Mouse (Mus musculus): Measurements from ENCODE around the gene Gm17490. TPM values are rescaled to one million over a fixed set of nuclear protein-coding genes. Genes with fewer than 3 reads are reported as not detected.

Gm17490 gene
- polyA plus RNA-seq, 1 experiment from 2014 or later: not detected

DNA sequence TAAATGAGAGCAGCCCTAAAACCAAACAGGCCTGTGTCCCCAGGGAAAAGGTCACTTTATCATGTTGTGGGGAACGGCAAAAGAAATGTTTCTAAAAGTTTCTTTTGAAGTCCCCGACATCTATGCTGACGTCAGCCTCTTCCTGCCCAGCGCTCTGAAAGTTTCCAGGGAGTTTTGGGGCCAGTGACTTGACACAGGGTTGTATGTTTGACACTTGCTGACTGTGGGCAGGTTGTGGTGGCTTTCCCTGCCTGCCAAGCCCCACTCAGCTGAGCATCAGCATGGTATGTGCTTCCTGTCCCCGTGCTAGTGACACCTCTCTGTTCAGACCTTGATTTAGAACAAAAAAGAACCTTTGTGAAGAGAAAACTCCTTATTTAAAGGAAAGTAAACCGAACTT, 27.3 kb upstream of the Gm17490 start:
- Histone ChIP-seq H3K27me3 (no peaks in the 10 kb centered on the region), H3K4me1 (no peaks in the 10 kb centered on the region), H3K4me2 (replicated peaks) (no peak overlapping the region), H3K9me3 (no peaks in the 10 kb centered on the region), H3K9ac (replicated peaks) (no peak overlapping the region), H3K27ac (replicated peaks) (no peak overlapping the region), H3K4me3 (no peak overlapping the region), H3K36me3 (no peaks in the 10 kb centered on the region)
- 61% methylated on average over 6 of the region's 6 CpGs for WGBS
- ATAC-seq (replicated peaks): no peak

DNA sequence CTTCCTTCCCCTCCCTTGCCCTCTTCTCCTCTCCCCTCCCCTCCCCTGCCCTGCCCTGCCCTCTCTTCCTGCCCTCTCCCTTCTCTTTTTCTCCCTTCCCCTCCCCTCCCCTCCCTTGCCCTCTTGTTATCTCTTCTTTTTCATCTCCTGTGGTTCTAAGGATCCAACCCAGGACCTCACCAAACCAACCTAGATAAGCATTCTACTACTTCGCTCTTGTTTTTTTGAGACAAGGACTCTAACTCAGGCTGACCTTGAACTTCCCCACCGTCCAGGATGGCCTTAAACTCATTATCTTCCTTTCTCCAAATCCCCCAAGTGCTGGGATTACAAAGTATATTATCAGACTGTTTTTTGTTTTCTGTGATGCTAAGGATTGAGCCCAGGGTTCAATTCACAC, 26.7 kb upstream of the Gm17490 start:
- Histone ChIP-seq H3K27me3 (no peaks in the 10 kb centered on the region), H3K9ac (replicated peaks) (no peak overlapping the region), H3K27ac (replicated peaks) (no peak overlapping the region), H3K9me3 (no peaks in the 10 kb centered on the region), H3K4me2 (replicated peaks) (no peak overlapping the region), H3K4me1 (no peaks in the 10 kb centered on the region), H3K4me3 (no peak overlapping the region), H3K36me3 (no peaks in the 10 kb centered on the region)
- 86% methylated on average over 2 of the region's 2 CpGs for WGBS
- no peak for ATAC-seq (replicated peaks)

DNA sequence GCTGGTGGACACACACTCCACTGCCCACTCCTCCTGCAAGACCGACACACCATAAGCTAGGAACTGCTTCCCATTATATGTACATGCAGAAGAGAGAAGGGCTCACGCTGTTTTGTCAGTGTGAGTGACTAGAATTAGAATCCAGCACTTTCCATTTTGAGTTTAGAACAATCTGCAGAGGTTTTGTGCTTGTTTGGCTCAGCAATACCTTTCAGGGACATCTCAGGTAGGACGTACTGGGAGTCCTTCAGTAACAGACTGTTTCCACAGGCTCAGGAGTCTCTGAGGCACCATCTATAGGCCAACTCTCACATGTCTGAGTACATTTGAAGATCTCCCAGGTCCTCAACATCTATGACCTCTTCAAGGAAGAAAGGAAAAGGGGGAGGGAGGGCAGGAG, 26.1 kb upstream of the Gm17490 start:
- Histone ChIP-seq H3K4me1 (no peaks in the 10 kb centered on the region), H3K27ac (replicated peaks) (no peak overlapping the region), H3K4me2 (replicated peaks) (no peak overlapping the region), H3K9ac (replicated peaks) (no peak overlapping the region), H3K4me3 (no peak overlapping the region), H3K27me3 (no peaks in the 10 kb centered on the region), H3K9me3 (no peaks in the 10 kb centered on the region), H3K36me3 (no peaks in the 10 kb centered on the region)
- 85% methylated on average over 3 of the region's 3 CpGs for WGBS
- no peak for ATAC-seq (replicated peaks)

DNA sequence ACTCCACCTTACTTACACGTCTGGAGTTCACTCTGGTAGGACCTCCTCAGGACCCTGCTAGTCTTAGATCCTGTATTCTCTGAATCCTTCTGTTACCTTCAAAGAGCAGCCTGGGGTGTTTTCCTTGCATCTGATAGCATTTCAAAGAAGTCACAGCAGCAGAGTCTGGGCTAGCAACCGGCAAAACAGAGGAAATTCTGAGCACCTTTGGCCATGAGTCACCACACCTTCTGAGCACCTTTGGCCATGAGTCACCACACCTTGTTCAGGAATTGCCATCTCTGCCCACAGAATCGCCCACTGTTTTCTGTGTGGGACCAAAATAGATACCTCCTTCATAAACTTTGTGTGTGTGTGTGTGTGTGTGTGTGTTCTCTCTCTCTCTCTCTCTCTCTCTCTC, 25.4 kb upstream of the Gm17490 start:
- Histone ChIP-seq H3K9me3 (no peaks in the 10 kb centered on the region), H3K27ac (replicated peaks) (no peak overlapping the region), H3K9ac (replicated peaks) (no peak overlapping the region), H3K4me1 (no peaks in the 10 kb centered on the region), H3K4me3 (no peak overlapping the region), H3K27me3 (no peaks in the 10 kb centered on the region), H3K4me2 (replicated peaks) (no peak overlapping the region), H3K36me3 (no peaks in the 10 kb centered on the region)
- 56% methylated on average over 3 of the region's 3 CpGs for WGBS
- no peak for ATAC-seq (replicated peaks)

DNA sequence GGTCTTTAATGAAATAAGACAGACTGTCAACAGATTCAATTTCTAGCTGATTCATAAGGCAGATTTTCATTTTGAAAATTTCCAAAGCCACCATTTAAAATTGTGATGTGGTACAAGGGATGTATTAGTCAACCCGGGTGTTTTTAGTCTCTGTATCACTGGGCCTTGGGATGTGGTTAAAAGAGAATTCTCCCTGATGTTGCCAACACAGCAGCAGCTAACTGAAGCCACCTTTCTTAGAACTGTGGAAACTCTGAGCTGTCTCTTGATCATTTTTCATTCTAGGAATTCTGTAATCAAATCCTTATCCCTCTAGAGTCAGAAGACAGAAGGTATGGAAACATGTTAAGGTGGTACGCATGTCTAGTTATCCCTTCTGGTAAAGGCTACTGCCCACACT, 19.2 kb upstream of the Gm17490 start:
- 91% methylated on average over 2 of the region's 2 CpGs for WGBS

DNA sequence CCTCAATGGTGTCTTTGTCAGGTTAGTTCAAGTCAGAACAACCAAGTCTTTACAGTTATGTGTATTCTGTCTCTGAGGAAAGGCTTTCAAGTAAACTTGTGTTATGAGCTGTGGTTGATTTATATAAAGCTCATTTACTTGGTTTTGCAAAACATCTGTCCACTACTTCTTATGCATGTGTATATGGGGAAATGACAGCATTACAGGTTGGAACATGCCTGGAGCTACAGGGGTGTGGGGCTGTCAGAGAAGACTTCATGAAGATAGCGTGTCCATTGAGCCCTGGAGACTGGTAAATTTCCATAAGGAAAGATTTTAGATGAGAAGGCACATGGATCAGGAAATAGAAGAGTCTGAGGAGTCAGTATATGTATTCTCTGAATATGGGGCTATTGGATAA, 18.0 kb upstream of the Gm17490 start:
- Histone ChIP-seq H3K36me3 (no peaks in the 10 kb centered on the region), H3K27ac (replicated peaks) (no peak overlapping the region), H3K4me2 (replicated peaks) (no peak overlapping the region), H3K9ac (replicated peaks) (no peak overlapping the region), H3K4me3 (no peak overlapping the region), H3K4me1 (no peaks in the 10 kb centered on the region), H3K9me3 (no peaks in the 10 kb centered on the region), H3K27me3 (no peaks in the 10 kb centered on the region)
- ATAC-seq (replicated peaks): no peak
- 84% methylated on average over 1 of the region's 1 CpGs for WGBS

More for the DNA sequence above, 19.2 kb upstream of the Gm17490 start:
- no peaks in the 10 kb centered on the region for H3K4me1 ChIP-seq
- H3K4me2 ChIP-seq (replicated peaks): no peak overlapping the region
- H3K9ac ChIP-seq (replicated peaks): no peak overlapping the region
- H3K36me3 ChIP-seq: no peaks in the 10 kb centered on the region
- no peaks in the 10 kb centered on the region for H3K27me3 ChIP-seq
- ATAC-seq (replicated peaks): no peak
- H3K27ac ChIP-seq (replicated peaks): no peak overlapping the region
- no peaks in the 10 kb centered on the region for H3K9me3 ChIP-seq
- no peak overlapping the region for H3K4me3 ChIP-seq

DNA sequence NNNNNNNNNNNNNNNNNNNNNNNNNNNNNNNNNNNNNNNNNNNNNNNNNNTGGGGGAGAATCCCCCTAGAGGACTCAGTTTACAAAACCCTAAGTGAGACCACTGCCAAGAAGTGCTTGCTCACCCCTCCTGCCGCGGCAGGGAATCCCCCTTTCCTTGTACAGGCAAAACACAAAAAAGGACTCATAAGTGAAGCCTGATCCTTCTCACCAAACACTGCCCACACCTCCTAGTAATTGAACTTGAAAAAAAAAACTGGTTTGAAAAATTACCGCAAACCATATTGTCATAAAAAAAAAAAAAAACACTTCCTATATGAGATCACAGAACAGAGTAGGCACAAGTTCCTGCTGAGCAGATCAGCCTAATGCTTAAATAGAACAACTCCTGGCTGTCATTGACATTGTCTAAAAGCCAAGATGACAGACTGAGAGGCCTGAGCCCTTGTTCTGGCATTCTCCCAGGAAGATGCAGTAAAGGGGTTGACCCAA, 16.4 kb upstream of the Gm17490 start, which contains the start of gene Il2ra:
Gene Il2ra, plus strand, starts transcription at position 357 of the 491 bp plus-strand sequence.
- H3K4me1 ChIP-seq: no peaks in the 10 kb centered on the region
- no peaks in the 10 kb centered on the region for H3K27me3 ChIP-seq
- H3K9me3 ChIP-seq: no peaks in the 10 kb centered on the region
- no peaks in the 10 kb centered on the region for H3K36me3 ChIP-seq
- no peak within 1 kb of the TSS for H3K9ac ChIP-seq (replicated peaks)
- no peak within 1 kb of the TSS for H3K4me2 ChIP-seq (replicated peaks)
- H3K27ac ChIP-seq (replicated peaks): no peak within 1 kb of the TSS
- no peak within 1 kb of the TSS for H3K4me3 ChIP-seq
- no peak for ATAC-seq (replicated peaks)
- 88% methylated on average over 3 of the region's 3 CpGs for WGBS

DNA sequence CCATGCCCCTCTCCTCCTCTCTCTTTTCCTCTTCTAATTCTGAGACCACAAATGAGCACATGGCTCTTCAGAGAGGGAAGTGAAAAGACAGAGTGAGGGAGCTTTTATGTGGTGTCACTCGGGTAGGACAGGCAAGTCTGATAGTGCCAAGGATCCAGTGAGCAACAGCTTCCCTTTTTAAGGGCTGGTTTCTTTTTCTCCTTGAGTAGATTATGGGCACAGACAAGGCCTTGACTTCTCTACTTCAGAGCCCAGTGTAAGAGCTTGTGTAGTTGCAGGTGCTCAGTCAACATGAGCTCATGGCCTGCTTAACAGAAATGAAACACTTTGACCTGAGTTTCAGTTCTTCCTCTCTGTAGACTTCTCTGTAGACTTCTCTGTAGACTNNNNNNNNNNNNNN, 11.1 kb upstream of the Gm17490 start:
- Histone ChIP-seq H3K9ac (replicated peaks) (no peak overlapping the region), H3K4me3 (no peak overlapping the region), H3K36me3 (no peaks in the 10 kb centered on the region), H3K4me1 (no peaks in the 10 kb centered on the region), H3K9me3 (no peaks in the 10 kb centered on the region), H3K4me2 (replicated peaks) (no peak overlapping the region), H3K27me3 (no peaks in the 10 kb centered on the region), H3K27ac (replicated peaks) (no peak overlapping the region)
- WGBS: 68% methylated on average over 1 of the region's 1 CpGs
- ATAC-seq (replicated peaks): no peak

DNA sequence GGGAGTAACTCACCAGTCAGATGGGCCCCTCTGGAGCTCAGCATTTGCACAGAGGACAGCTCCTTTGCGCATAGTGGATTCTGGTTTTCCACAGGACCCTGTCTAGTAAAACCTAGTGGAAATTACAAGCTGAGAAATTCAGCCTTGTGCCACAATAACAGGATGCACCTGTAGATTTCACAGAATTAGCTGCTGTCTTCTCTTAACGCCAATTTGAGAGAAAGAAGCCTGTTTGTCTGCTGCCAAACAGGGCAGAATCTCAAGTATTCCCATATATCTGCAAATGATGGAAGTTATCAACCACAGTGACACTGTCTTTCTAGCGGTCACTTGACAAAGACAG, 10.0 kb upstream of the Gm17490 start:
- H3K4me1 ChIP-seq: no peaks in the 10 kb centered on the region
- H3K4me2 ChIP-seq (replicated peaks): no peak overlapping the region
- H3K9me3 ChIP-seq: no peaks in the 10 kb centered on the region
- no peak overlapping the region for H3K27ac ChIP-seq (replicated peaks)
- 76% methylated on average over 3 of the region's 3 CpGs for WGBS
- no peaks in the 10 kb centered on the region for H3K36me3 ChIP-seq
- no peak for ATAC-seq (replicated peaks)
- H3K27me3 ChIP-seq: no peaks in the 10 kb centered on the region
- H3K4me3 ChIP-seq: no peak overlapping the region
- H3K9ac ChIP-seq (replicated peaks): no peak overlapping the region

DNA sequence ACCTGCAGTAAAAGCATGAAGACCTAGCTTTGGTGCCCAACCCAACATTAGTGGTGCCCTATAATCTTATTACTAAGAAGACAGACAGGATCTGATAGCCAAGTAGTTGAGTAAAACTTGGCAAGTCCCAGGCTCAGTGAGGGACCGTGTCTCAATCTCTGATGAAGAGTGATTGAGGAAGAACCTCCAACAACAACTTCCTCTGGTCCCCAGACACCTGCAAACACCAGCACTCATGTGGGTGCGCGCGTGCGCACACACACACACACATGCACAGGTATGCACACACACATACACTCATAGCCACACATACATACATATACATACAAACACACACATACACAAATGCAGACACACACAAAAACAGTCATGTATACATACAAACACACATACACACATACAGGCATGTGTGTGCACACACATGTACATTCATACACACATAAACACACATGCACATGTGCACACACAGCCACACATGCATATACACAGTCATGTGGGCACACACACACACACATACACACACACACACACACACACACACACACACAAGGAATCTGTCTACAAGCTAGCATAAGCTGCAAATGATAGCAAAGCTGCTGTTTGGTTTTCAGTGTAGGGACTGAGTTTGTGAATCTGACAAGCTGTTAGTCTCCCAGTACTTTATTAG, 9.5 kb upstream of the Gm17490 start:
- Histone ChIP-seq H3K27ac (replicated peaks) (no peak overlapping the region), H3K9me3 (no peaks in the 10 kb centered on the region), H3K27me3 (no peaks in the 10 kb centered on the region), H3K4me1 (no peaks in the 10 kb centered on the region), H3K36me3 (no peaks in the 10 kb centered on the region), H3K4me3 (no peak overlapping the region), H3K4me2 (replicated peaks) (no peak overlapping the region), H3K9ac (replicated peaks) (no peak overlapping the region)
- ATAC-seq (replicated peaks): no peak
- WGBS: 97% methylated on average over 5 of the region's 5 CpGs

DNA sequence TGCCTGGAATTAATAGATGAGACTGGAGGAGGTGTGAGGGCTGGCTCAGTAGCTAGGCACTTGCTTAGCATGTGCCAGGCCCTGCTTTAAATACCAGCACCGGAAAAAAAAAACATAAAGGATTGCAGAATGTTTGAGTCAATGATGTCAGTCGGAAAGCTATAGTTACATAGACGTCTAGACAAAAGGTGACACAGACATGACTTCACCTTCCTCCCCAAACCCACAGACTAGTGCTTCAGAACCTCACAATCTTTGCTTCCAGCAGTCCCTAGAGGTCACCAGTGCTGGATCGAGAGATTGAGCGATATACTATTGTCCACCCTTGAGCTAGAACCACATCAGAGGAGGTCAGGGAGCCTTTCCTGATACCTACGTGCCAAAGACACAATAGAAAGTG, 9.0 kb upstream of the Gm17490 start:
- Histone ChIP-seq H3K4me2 (replicated peaks) (no peak overlapping the region), H3K4me1 (no peaks in the 10 kb centered on the region), H3K4me3 (no peak overlapping the region), H3K27ac (replicated peaks) (no peak overlapping the region), H3K9ac (replicated peaks) (no peak overlapping the region), H3K27me3 (no peaks in the 10 kb centered on the region), H3K9me3 (no peaks in the 10 kb centered on the region), H3K36me3 (no peaks in the 10 kb centered on the region)
- 87% methylated on average over 6 of the region's 6 CpGs for WGBS
- no peak for ATAC-seq (replicated peaks)

DNA sequence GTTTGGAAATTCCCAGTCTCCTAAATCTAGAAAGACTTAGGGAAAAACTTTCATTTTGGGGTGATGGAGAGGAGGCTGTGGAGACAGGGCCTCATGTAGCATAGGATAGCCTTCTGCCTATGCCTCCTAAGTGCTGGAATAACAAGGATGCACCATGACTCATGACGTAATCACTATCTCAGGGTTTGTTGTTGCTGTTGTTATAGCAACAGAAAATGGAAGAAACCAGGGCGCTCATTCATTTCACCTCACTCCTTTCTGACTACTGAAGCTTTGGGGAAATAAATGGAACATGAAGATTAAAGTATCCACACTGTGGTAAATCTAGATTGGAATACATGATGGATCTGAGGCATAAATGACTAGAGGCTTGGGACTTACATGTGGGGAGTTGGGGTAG, 2.3 kb downstream of the Gm17490 start:
- WGBS: 92% methylated on average over 2 of the region's 2 CpGs
- no peaks in the 10 kb centered on the region for H3K36me3 ChIP-seq
- no peaks in the 10 kb centered on the region for H3K9me3 ChIP-seq
- H3K4me3 ChIP-seq: no peak overlapping the region
- H3K4me1 ChIP-seq: no peaks in the 10 kb centered on the region
- no peak overlapping the region for H3K4me2 ChIP-seq (replicated peaks)
- no peak overlapping the region for H3K9ac ChIP-seq (replicated peaks)
- ATAC-seq (replicated peaks): no peak
- H3K27ac ChIP-seq (replicated peaks): no peak overlapping the region
- H3K27me3 ChIP-seq: no peaks in the 10 kb centered on the region

DNA sequence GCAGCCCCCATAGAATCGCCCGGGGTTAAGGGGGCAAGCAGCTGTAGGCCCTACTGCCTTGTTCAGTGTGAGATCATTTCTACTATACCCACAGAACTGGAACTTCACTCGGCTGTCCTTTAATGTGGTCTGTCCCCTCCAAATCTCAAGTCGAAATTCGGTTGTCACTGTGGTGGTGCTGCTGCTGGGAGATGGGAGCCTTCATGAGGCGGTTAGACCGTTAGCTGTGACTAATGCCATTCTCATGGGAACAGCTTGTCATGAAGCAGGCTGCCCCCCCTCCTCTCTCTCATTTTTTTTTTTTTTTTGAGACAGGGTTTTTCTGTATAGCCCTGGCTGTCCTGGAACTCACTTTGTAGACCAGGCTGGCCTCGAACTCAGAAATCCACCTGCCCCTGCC, 2.9 kb downstream of the Gm17490 start:
- WGBS: 89% methylated on average over 8 of the region's 8 CpGs
- H3K9ac ChIP-seq (replicated peaks): no peak overlapping the region
- no peak overlapping the region for H3K4me2 ChIP-seq (replicated peaks)
- H3K27ac ChIP-seq (replicated peaks): no peak overlapping the region
- no peaks in the 10 kb centered on the region for H3K36me3 ChIP-seq
- H3K9me3 ChIP-seq: no peaks in the 10 kb centered on the region
- H3K27me3 ChIP-seq: no peaks in the 10 kb centered on the region
- no peak for ATAC-seq (replicated peaks)
- no peak overlapping the region for H3K4me3 ChIP-seq
- no peaks in the 10 kb centered on the region for H3K4me1 ChIP-seq
